Mouse (Mus musculus): Measurements from ENCODE around the gene Trip11. TPM values are rescaled to one million over a fixed set of nuclear protein-coding genes. Genes with fewer than 3 reads are reported as not detected.

Trip11 gene
- polyA plus RNA-seq, 1 experiment from 2014 or later: 21.8 TPM

DNA sequence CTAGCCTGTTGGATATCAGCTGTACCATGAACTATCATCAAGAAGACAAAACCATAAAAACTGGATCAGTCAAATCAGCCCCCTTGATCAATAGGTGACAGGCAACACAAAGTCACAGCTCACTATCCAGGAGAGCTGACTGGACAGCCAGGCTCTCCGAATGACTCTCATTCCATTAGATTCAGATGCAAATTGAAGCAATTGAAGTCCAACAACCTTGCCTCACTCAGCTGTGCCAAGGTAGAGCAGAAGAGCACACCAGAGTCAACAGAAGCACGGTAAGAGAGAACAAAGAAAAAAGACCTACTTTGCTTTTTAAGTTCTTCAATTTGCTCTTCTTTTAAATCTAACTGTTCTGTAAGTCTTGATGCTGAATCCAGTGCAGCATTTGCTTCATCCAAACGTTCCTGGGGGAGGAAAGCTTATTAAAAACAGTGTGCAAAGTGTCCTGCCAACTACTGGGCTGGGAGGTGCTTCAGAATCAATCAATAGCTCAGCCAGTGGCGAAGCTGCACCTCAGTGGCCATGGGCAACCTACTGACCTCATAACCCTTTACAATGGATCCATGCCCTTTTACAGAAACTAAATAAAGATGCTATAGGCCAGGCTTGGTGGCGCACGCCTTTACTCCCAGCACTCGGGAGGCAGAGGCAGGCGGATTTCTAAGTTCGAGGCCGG, 50.6 kb downstream of the Trip11 start:
- H3K4me1 ChIP-seq (ENCODE audit: control insufficient read depth in 2 of 2, insufficient read depth in 2 of 2, low read length in 2 of 2): no peaks in the 10 kb centered on the region
- H3K9ac ChIP-seq (ENCODE audit: low read length): no peak overlapping the region
- WGBS: 91% methylated on average over 10 of the region's 10 CpGs
- H3K27ac ChIP-seq (replicated peaks in 1 of 2; ENCODE audit: control insufficient read depth in 1 of 2, insufficient read depth in 1 of 2, low read depth in 2 of 2, low read length in 2 of 2): no peak overlapping the region
- peaks cover 44% of the 10 kb centered on the region for H3K36me3 ChIP-seq (ENCODE audit: control insufficient read depth, insufficient read depth, low read length)
- ATAC-seq (ENCODE audit: insufficient number of reproducible peaks, insufficient read depth, low FRiP score, low read depth): no peak
- H3K9me3 ChIP-seq (ENCODE audit: control insufficient read depth, low read length): no peaks in the 10 kb centered on the region
- no peak overlapping the region for H3K4me3 ChIP-seq (ENCODE audit: control insufficient read depth in 1 of 2, insufficient read depth in 1 of 2, low read depth in 1 of 2, low read length in 2 of 2)
- no peak overlapping the region for H3K4me2 ChIP-seq (ENCODE audit: low read length)
- no peaks in the 10 kb centered on the region for H3K27me3 ChIP-seq (ENCODE audit: control insufficient read depth, insufficient read depth, low read length)

DNA sequence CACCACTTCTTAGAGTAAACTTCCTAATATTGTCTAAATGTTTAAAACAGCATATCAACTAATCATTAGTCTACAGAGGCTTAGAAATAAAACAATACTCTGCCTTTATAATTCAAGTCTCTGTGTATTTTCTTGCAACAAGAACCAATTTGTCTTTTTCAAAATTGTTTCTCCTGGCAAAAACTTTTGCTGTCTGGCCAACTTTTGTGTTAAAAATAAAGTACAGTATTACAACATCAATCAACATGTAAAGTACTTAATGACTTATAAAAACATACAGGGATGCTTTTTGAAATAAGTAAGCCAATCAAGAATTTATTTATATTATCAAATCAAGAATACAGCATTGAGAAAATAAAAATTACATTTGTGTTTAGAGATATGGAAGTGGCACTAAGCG, 52.8 kb downstream of the Trip11 start:
- H3K36me3 ChIP-seq (ENCODE audit: control insufficient read depth, insufficient read depth, low read length): peaks cover 27% of the 10 kb centered on the region
- H3K27me3 ChIP-seq (ENCODE audit: control insufficient read depth, insufficient read depth, low read length): no peaks in the 10 kb centered on the region
- 80% methylated on average over 1 of the region's 1 CpGs for WGBS
- H3K4me1 ChIP-seq (ENCODE audit: control insufficient read depth in 2 of 2, insufficient read depth in 2 of 2, low read length in 2 of 2): no peaks in the 10 kb centered on the region
- no peaks in the 10 kb centered on the region for H3K9me3 ChIP-seq (ENCODE audit: control insufficient read depth, low read length)
- no peak for ATAC-seq (ENCODE audit: insufficient number of reproducible peaks, insufficient read depth, low FRiP score, low read depth)
- no peak overlapping the region for H3K9ac ChIP-seq (ENCODE audit: low read length)
- no peak overlapping the region for H3K27ac ChIP-seq (replicated peaks in 1 of 2; ENCODE audit: control insufficient read depth in 1 of 2, insufficient read depth in 1 of 2, low read depth in 2 of 2, low read length in 2 of 2)
- H3K4me2 ChIP-seq (ENCODE audit: low read length): no peak overlapping the region
- no peak overlapping the region for H3K4me3 ChIP-seq (ENCODE audit: control insufficient read depth in 1 of 2, insufficient read depth in 1 of 2, low read depth in 1 of 2, low read length in 2 of 2)

DNA sequence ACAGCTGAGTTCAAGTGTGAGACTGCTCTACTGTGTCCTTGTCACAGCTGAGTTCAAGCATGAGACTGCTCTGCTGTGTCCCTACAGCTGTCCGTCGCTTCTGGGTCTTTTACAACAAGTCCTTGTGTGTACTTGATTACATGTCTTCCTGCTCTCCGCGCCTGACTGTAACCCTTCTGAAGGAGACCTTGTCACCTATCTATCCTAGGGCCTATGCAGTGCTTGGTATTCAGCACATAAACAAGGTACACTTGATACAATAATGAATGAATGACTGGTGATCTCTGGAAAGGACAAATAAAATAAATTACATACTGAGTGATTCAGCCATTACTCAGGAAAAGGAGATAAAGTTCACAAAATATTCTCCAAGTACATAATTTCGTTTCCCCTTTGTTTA, 55.1 kb downstream of the Trip11 start:
- no peak overlapping the region for H3K4me2 ChIP-seq (ENCODE audit: low read length)
- ATAC-seq (ENCODE audit: insufficient number of reproducible peaks, insufficient read depth, low FRiP score, low read depth): no peak
- H3K4me1 ChIP-seq (ENCODE audit: control insufficient read depth in 2 of 2, insufficient read depth in 2 of 2, low read length in 2 of 2): no peaks in the 10 kb centered on the region
- no peak overlapping the region for H3K9ac ChIP-seq (ENCODE audit: low read length)
- peak overlapping the region in 1 of 2 experiments; percentile 53; a peak in 3 of 4 replicates for H3K27ac ChIP-seq (replicated peaks in 1 of 2; ENCODE audit: control insufficient read depth in 1 of 2, insufficient read depth in 1 of 2, low read depth in 2 of 2, low read length in 2 of 2)
- H3K9me3 ChIP-seq (ENCODE audit: control insufficient read depth, low read length): no peaks in the 10 kb centered on the region
- 66% methylated on average over 5 of the region's 5 CpGs for WGBS
- H3K27me3 ChIP-seq (ENCODE audit: control insufficient read depth, insufficient read depth, low read length): no peaks in the 10 kb centered on the region
- H3K4me3 ChIP-seq (ENCODE audit: control insufficient read depth in 1 of 2, insufficient read depth in 1 of 2, low read depth in 1 of 2, low read length in 2 of 2): no peak overlapping the region
- H3K36me3 ChIP-seq (ENCODE audit: control insufficient read depth, insufficient read depth, low read length): peaks cover 20% of the 10 kb centered on the region

DNA sequence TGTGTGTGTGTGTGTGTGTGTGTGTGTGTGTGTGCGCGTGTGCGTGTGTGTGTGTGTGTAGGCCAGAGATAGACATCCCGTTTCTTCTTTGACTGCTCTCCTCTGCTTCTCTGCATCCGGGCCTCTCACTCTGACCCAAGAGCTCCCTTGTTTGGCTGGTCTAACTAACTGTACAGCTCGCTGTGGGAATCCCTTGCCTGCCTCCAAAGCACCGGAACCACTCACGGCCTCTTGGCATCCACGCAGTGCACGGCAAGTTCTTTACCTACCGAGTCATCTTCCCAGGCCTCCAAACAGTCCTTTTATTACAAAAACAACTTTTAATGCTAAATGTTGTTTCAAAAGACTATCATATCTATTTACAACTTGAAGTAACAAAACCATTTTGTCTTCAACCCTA, 58.7 kb downstream of the Trip11 start:
- Histone ChIP-seq H3K9me3 (ENCODE audit: control insufficient read depth, low read length) (no peaks in the 10 kb centered on the region), H3K4me1 (ENCODE audit: control insufficient read depth in 2 of 2, insufficient read depth in 2 of 2, low read length in 2 of 2) (peaks cover 6 to 17% of the 10 kb centered on the region in 2 experiments), H3K36me3 (ENCODE audit: control insufficient read depth, insufficient read depth, low read length) (peaks cover 5% of the 10 kb centered on the region; the same call in 1 of the 2 replicates), H3K9ac (ENCODE audit: low read length) (no peak overlapping the region), H3K4me2 (ENCODE audit: low read length) (no peak overlapping the region), H3K27me3 (ENCODE audit: control insufficient read depth, insufficient read depth, low read length) (no peaks in the 10 kb centered on the region), H3K4me3 (ENCODE audit: control insufficient read depth in 1 of 2, insufficient read depth in 1 of 2, low read depth in 1 of 2, low read length in 2 of 2) (no peak overlapping the region), H3K27ac (replicated peaks in 1 of 2; ENCODE audit: control insufficient read depth in 1 of 2, insufficient read depth in 1 of 2, low read depth in 2 of 2, low read length in 2 of 2) (no peak overlapping the region)
- WGBS: 94% methylated on average over 11 of the region's 11 CpGs
- ATAC-seq (ENCODE audit: insufficient number of reproducible peaks, insufficient read depth, low FRiP score, low read depth): no peak

DNA sequence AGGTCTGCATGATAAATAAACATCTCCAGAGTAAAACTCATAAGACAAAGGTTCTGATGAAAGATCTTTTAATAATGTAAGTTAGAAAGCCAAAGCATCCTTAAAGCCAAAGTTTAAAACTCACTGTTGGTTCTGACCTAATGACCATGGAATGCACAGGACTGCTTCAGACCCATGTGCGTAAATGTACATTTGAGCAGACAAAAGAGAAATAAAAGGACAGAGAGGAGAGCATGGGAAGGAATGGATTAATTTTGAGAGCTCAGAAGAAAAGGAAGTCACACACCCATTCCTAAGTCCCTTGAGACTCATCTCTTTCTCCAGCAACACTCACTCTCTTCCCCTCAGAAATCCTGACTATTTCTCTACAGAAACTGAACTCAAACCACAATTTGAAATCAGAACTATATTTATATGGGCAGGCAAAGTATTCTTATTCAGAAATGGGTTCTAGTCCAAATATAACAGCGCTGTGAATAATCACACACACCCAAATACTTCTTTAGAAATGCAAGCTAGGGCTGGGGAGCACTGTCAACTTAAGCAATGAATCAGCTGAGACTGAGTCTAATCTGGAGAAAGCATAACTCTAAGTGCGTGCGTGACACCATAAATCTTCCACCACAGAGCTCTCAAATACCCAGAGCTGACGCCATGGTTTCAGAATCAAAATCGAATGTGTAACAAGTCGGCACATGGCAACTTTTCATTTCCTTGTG, 61.1 kb downstream of the Trip11 start:
- H3K9ac ChIP-seq (ENCODE audit: low read length): peak overlapping the region; percentile 21; the same call in 1 of the 2 replicates
- no peak overlapping the region for H3K4me3 ChIP-seq (ENCODE audit: control insufficient read depth in 1 of 2, insufficient read depth in 1 of 2, low read depth in 1 of 2, low read length in 2 of 2)
- no peaks in the 10 kb centered on the region for H3K9me3 ChIP-seq (ENCODE audit: control insufficient read depth, low read length)
- peak; percentile 50; the same call in 1 of the 2 replicates for ATAC-seq (ENCODE audit: insufficient number of reproducible peaks, insufficient read depth, low FRiP score, low read depth)
- peaks cover 6 to 17% of the 10 kb centered on the region in 2 experiments for H3K4me1 ChIP-seq (ENCODE audit: control insufficient read depth in 2 of 2, insufficient read depth in 2 of 2, low read length in 2 of 2)
- peak overlapping the region; percentile 16 for H3K4me2 ChIP-seq (ENCODE audit: low read length)
- 54% methylated on average over 7 of the region's 7 CpGs for WGBS
- H3K27ac ChIP-seq (replicated peaks in 1 of 2; ENCODE audit: control insufficient read depth in 1 of 2, insufficient read depth in 1 of 2, low read depth in 2 of 2, low read length in 2 of 2): peak overlapping the region; percentile 49 to 64; a peak in 3 of 4 replicates
- no peaks in the 10 kb centered on the region for H3K27me3 ChIP-seq (ENCODE audit: control insufficient read depth, insufficient read depth, low read length)
- H3K36me3 ChIP-seq (ENCODE audit: control insufficient read depth, insufficient read depth, low read length): peaks cover 5% of the 10 kb centered on the region; the same call in 1 of the 2 replicates

DNA sequence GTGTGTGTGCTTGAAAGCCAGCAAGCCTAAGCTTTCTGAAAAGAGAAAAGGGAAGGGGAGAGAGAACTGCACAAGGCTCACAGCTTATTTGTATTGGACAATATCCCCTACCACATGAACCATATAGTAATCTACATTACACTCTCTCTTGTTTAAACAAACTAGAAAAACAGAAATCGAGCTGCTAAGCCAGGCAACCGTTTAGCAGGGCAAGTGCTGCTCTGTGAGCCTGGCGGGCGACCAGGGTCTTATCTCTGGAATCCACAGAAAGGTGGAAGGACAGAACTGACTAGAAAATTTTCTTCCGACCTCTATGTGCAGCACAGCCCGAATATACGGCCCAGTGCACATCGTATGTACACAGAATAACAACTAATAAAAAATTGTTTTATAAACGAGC, 61.8 kb downstream of the Trip11 start:
- no peak overlapping the region for H3K4me3 ChIP-seq (ENCODE audit: control insufficient read depth in 1 of 2, insufficient read depth in 1 of 2, low read depth in 1 of 2, low read length in 2 of 2)
- no peaks in the 10 kb centered on the region for H3K27me3 ChIP-seq (ENCODE audit: control insufficient read depth, insufficient read depth, low read length)
- H3K9me3 ChIP-seq (ENCODE audit: control insufficient read depth, low read length): no peaks in the 10 kb centered on the region
- peak overlapping the region; percentile 49 to 64; a peak in 3 of 4 replicates for H3K27ac ChIP-seq (replicated peaks in 1 of 2; ENCODE audit: control insufficient read depth in 1 of 2, insufficient read depth in 1 of 2, low read depth in 2 of 2, low read length in 2 of 2)
- H3K4me2 ChIP-seq (ENCODE audit: low read length): peak overlapping the region; percentile 3; the same call in 1 of the 2 replicates
- ATAC-seq (ENCODE audit: insufficient number of reproducible peaks, insufficient read depth, low FRiP score, low read depth): no peak
- H3K36me3 ChIP-seq (ENCODE audit: control insufficient read depth, insufficient read depth, low read length): peaks cover 9% of the 10 kb centered on the region
- H3K4me1 ChIP-seq (ENCODE audit: control insufficient read depth in 2 of 2, insufficient read depth in 2 of 2, low read length in 2 of 2): peaks cover 6 to 17% of the 10 kb centered on the region in 2 experiments
- H3K9ac ChIP-seq (ENCODE audit: low read length): no peak overlapping the region
- 25% methylated on average over 9 of the region's 9 CpGs for WGBS

DNA sequence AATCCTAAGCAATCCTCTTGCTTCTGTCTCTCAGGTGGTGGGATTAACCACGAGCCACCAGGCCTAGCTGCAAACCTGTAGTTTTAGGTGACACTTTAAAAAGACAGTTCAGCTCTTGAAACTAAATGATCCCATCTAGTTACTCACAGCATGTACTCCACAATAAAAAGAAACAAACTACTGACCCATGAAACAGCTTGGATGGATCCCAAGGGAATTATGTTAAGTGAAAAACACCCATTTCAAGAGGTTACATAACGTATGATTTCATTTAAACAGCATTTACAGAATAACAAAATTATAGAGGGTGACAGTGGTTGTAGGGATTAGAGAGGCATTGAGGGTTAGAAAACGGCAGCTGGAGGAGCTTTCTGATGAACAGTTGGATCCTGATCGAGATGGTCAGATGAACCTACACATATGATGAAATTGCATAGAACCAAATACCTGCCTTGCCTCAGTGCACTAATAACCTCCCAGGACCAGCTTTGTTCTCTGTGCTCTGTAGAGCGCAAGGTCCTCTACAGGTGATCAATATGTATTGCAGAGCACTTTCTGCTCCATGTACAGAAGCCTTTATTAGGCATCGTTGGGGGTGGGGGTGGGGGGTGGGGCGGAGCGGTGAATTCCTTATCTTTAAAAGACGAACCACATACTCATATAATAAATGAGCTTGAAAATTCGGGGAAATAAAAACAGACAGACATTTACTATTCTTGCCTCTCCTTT, 76.4 kb downstream of the Trip11 start:
- Histone ChIP-seq H3K9me3 (ENCODE audit: control insufficient read depth, low read length) (no peaks in the 10 kb centered on the region), H3K27ac (replicated peaks in 1 of 2; ENCODE audit: control insufficient read depth in 1 of 2, insufficient read depth in 1 of 2, low read depth in 2 of 2, low read length in 2 of 2) (no peak overlapping the region), H3K4me3 (ENCODE audit: control insufficient read depth in 1 of 2, insufficient read depth in 1 of 2, low read depth in 1 of 2, low read length in 2 of 2) (no peak overlapping the region), H3K4me2 (ENCODE audit: low read length) (no peak overlapping the region), H3K4me1 (ENCODE audit: control insufficient read depth in 2 of 2, insufficient read depth in 2 of 2, low read length in 2 of 2) (no peaks in the 10 kb centered on the region), H3K36me3 (ENCODE audit: control insufficient read depth, insufficient read depth, low read length) (peaks cover 49% of the 10 kb centered on the region), H3K9ac (ENCODE audit: low read length) (no peak overlapping the region), H3K27me3 (ENCODE audit: control insufficient read depth, insufficient read depth, low read length) (no peaks in the 10 kb centered on the region)
- ATAC-seq (ENCODE audit: insufficient number of reproducible peaks, insufficient read depth, low FRiP score, low read depth): no peak
- 88% methylated on average over 10 of the region's 10 CpGs for WGBS

Measured in heart, embryonic 14.5 days (tissue).